Mouse (Mus musculus): ENCODE measurements around the gene Nid1.
"Not testable (repeated sequence)": the region's sequence is repeated elsewhere in the genome, so short reads cannot be mapped to it uniquely, and the experiment has no call there.

Nid1 gene

DNA sequence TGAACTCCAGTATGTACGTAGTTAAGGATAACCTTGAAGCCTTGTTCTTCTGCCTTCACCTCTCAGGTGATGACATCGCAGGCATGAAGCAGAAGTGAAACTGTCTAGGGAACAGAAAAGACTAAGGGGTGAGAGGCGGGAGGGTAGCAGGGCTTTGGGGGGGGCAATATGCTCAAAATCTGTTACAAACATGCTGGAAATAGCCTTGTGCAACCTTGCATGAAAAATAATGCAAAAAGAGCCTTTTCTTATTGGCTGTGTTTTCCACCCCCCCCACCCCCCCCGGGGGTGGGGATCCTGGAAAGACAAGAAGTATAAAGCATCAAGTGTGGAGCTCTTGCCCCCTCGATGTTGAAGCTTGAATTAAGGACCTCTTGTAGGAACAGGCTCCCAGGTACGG lies 16.0 kb downstream of the Nid1 start:
- DNase-seq (ENCODE audit: low read depth, low spot score): not testable (repeated sequence)

- not testable (repeated sequence) for DNase-seq (ENCODE audit: low read depth, low spot score)
Observed at GRCm38 (mm10) chr13:13454249-13454648, 16.9 kb downstream of the Nid1 start.

- not testable (repeated sequence) for DNase-seq (ENCODE audit: low read depth, low spot score)
Observed at GRCm38 (mm10) chr13:13455632-13456492, 18.5 kb downstream of the Nid1 start.

GRCm38 (mm10) chr13:13458138-13458737 lies 20.9 kb downstream of the Nid1 start:
- DNase-seq (ENCODE audit: low read depth, low spot score): no peak

DNA sequence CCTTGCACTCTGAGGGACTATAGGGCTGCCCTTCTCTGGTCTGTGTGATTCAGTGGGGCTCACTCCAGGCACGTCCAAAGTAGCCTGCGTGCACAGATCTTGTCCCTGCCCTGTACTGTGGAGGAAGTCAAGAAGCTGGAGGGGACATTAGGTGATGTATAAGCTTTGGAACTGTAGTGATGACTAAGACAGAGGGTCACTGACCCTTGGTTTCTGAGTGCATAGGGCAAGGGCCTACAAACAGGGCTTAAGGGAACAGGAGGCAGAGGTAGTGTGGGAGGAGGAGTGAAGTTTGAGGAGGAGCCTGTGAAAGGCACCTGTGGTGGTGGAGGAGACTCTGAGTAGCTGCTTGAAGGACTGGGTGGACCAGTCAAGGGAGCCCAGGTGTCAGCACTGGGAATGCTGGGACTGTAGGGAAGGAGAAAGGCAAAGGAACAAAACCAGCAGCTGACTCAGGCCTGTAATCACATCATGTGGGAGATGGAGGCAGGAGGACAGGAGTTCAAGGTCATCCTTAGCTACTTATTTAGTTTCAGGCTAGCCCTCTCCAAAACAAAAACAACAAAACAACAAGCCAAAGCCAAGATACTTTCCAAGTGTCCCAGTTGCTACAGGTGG lies 23.3 kb downstream of the Nid1 start:
- no peak for DNase-seq (ENCODE audit: low read depth, low spot score)

DNA sequence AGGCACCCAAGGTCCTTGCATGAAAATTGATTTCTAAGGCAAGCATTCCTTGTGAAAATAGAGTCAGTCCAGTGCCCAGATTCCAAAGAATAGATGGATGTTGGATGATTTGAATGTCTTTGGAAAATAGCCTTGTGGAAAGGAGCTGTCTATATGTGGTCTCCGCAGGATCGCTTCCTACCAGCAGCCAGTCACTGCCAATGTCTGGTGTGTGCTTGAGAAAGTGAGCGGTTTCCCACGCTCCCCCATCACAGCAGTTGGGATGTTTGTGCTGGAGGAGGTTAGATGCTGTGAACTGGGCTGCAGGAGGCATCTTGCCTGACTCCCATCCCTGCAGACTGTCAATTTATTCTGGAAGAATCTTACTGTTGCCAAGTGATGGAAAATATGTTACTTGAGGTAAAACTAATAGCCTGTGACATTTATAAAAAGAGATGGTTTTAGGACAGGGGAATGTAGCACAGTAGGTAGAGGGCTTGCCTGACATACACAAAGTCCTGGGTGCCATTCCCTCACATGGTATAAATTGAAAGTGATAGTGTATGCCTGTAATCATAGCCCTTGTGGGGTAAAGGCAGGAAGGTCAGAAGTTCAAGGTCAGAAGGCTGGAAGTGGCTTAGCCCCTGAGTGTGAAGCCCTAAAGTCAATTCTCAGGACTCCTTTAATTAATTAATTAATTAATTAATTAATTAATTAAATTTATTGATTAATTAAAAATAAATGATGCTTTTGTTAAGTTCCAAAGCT lies 24.3 kb downstream of the Nid1 start:
- no peak for DNase-seq (ENCODE audit: low read depth, low spot score)

DNA sequence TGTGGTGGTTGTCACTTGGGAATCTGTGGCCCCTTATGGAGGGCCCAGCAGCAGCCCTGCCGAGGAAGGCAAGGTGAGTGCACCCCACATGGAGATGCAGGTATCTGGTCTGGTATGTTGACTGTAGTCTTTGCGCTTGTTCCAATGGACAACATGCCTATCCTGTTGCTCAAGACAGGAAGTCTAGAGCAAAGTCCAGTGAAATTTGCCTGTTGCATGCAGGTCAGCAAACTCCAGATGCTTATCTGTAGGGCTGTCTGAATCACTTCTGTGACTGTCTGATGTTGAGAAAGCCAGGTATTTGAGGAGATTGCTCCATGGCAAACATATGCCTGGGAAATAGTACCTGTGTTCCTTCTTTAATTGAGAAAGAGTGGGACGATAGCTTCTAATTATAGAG lies 26.6 kb downstream of the Nid1 start:
- no peak for DNase-seq (ENCODE audit: low read depth, low spot score)

GRCm38 (mm10) chr13:13467249-13467648 lies 29.9 kb downstream of the Nid1 start:
- DNase-seq (ENCODE audit: low read depth, low spot score): not testable (repeated sequence)

DNA sequence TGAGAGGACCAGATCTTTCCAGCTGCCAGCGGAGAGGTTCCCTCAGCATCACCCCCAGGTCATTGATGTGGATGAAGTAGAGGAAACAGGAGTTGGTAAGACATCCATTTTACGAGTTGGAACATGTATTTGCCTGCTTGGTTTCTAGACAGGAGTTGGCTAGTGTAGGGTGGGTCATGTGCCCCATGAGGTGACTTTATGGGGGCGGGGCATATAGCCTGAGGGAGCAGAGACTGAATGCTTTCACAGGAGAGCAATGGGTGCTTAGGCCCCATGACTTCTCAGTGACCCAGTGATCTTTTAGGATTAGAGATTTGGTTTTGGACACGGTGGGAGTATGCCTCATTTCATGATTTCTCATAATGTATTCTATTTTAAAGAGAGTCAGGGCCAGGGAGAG lies 31.2 kb downstream of the Nid1 start:
- no peak for DNase-seq (ENCODE audit: low read depth, low spot score)

- DNase-seq (ENCODE audit: low read depth, low spot score): no peak
Observed at GRCm38 (mm10) chr13:13471334-13471757, 34.0 kb downstream of the Nid1 start.

- DNase-seq (ENCODE audit: low read depth, low spot score): not testable (repeated sequence)
Observed at GRCm38 (mm10) chr13:13474464-13474863, 37.1 kb downstream of the Nid1 start.

DNA sequence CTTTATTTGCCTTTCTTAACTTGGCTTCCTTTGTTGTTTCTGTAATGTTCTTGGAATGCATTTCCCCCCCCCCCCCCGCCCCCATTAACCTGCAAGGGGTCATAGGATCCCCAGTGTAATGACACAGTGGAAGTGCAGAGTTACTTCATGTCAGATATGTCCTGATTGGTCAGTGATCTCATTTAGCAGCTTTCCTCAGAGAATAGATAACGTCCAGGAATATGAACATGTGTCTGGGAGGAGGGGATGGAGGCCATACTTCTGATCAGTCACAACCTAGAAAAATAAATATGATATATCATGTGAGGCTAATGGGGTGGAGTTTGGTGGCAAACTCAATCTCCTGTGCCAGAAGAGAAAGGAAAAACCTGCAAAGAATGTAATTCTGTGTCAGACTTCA lies 37.6 kb downstream of the Nid1 start:
- no peak for DNase-seq (ENCODE audit: low read depth, low spot score)

GRCm38 (mm10) chr13:13476568-13476967 lies 39.2 kb downstream of the Nid1 start:
- no peak for DNase-seq (ENCODE audit: low read depth, low spot score)

GRCm38 (mm10) chr13:13477046-13477445 lies 39.7 kb downstream of the Nid1 start:
- no peak for DNase-seq (ENCODE audit: low read depth, low spot score)

DNA sequence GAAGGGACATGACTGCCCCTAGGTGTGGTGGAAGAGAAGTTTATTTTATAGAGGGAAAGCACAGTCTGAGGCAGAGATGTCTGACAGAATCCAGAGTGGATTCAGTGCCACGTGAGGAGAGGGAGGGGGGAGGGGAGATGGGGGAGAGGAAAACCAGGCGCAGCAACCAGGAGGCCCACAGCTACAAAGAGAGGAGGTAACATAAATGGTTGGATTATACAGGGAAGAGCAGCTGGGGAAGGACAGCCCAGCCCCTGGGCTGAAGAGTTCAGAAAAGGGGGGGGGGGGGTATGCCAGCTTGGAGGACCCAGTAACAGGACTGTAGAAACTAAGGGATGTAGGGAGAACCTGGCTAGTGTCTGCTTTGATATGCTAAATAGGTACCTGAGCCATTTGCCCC lies 42.6 kb downstream of the Nid1 start:
- no peak for DNase-seq (ENCODE audit: low read depth, low spot score)

- no peak for DNase-seq (ENCODE audit: low read depth, low spot score)
Observed at GRCm38 (mm10) chr13:13481033-13481432, 43.7 kb downstream of the Nid1 start.

DNA sequence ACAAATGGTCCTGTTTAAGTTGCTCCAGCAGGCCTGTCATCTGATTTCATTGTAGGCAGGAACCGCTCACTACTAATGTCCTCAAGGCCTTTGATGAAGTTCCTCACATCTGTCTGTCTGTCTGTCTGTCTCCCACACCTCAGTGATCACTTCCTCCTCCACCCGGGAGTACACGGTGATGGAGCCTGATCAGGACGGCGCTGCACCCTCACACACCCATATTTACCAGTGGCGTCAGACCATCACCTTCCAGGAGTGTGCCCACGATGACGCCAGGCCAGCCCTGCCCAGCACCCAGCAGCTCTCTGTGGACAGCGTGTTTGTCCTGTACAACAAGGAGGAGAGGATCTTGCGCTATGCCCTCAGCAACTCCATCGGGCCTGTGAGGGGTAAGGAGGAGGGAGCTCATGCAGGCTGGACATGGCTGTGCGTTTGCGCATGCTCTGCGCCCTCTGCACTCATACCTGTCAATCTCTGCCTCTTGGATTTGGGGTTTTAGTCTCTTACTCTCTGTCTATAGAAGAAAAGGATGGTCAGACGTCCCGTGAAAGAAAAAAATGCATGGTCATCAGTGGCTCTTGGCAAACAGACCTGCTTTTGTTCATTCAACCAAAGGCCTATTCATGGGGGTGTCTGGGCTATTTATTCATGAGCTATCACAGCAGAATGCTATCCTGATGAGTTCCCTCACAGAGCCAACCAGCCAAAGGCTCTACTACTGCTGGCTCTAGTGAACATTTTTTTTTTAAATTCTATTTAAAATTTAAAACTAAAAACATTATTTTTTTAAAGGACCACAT lies 44.7 kb downstream of the Nid1 start:
- no peak for DNase-seq (ENCODE audit: low read depth, low spot score)

DNA sequence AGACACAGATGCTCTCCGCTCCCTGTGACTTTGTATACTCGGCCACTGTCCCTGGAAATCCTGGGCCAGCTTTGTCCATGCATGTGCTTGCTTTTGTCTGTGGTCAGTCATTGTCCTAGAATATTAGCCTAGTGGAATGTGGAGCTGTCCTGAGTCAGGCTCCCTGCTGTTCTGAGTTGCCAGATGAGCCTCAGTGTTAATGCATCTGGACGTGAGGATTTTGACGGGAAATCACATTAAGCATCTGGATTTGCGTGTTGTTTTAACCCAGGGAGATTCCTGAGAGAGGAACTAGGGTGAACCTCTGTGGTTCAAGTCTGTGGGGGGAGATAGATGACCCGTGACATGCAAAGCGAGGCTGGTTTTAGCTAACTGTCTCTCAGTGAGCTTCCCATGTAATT lies 47.0 kb downstream of the Nid1 start:
- DNase-seq (ENCODE audit: low read depth, low spot score): peak; percentile 70

DNA sequence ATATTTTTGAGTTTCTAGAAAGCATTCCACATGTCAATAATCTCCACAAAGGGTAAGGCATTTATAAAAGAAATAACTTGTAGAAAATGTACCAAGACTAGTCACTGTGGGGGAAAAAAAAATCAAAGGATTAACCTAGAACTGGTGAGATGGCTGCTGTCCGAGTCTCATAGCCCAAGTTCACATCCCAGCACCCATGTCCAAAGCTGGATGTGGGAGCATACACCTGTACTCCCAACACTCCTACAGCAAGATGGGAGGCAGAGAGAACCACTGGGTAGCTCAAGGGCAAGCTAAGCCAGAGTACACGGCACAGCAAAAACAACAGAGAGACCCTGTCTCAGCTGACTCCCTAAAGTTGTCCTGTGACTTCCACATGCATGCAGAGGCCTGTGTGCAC lies 47.5 kb downstream of the Nid1 start:
- no peak for DNase-seq (ENCODE audit: low read depth, low spot score)

- no peak for DNase-seq (ENCODE audit: low read depth, low spot score)
Observed at GRCm38 (mm10) chr13:13485682-13486081, 48.3 kb downstream of the Nid1 start.

GRCm38 (mm10) chr13:13487851-13488250 lies 50.5 kb downstream of the Nid1 start:
- no peak for DNase-seq (ENCODE audit: low read depth, low spot score)
